Mouse (Mus musculus) hindbrain, postnatal 0 days (tissue): ENCODE results near the gene Mark4. TPM values are rescaled to one million over a fixed set of nuclear protein-coding genes. Genes with fewer than 3 reads are reported as not detected.

Source experiments
- ATAC-seq: fragments of 200-750 bp; cut with Nextera tagmentation; 2 replicates; pipeline ENCODE4 v1.8.0; 2017; ENCODE audit warnings: mild to moderate bottlenecking, moderate TSS enrichment, moderate library complexity
- DNase-seq: peaks from one replicate; pipeline ENCODE4 v3.0.0-alpha.2; 2015; ENCODE audit warnings: low spot score
- H3K27ac ChIP-seq: fragments of 300-500 bp; sonication (generic); 2 replicates; pipeline ENCODE4 v1.5.1; 2014; ENCODE audit warnings: mild to moderate bottlenecking
- H3K27me3 ChIP-seq: fragments of 300-500 bp; sonication (generic); 2 replicates; pipeline ENCODE4 v1.6.1; 2014; ENCODE audit warnings: low read length, mixed read lengths; ENCODE audit not compliant: insufficient read depth
- H3K36me3 ChIP-seq: fragments of 300-500 bp; sonication (generic); 2 replicates; pipeline ENCODE4 v1.6.1; 2014; ENCODE audit warnings: low read length, mixed read lengths; ENCODE audit not compliant: insufficient read depth
- H3K4me1 ChIP-seq: fragments of 300-500 bp; sonication (generic); 2 replicates; pipeline ENCODE4 v1.6.1; 2014; ENCODE audit warnings: antibody characterized with exemption, low read length, mixed read lengths; ENCODE audit not compliant: insufficient read depth
- H3K4me2 ChIP-seq: fragments of 300-500 bp; sonication (generic); 2 replicates; pipeline ENCODE4 v1.6.1; 2014; ENCODE audit warnings: low read depth, mild to moderate bottlenecking, low read length, moderate library complexity, mixed read lengths
- H3K4me3 ChIP-seq: fragments of 300-500 bp; sonication (generic); 2 replicates; pipeline ENCODE4 v1.5.1; 2014; ENCODE audit warnings: low read length
- H3K9ac ChIP-seq: fragments of 300-500 bp; sonication (generic); replicated peaks from 2 replicates; pipeline ENCODE4 v1.6.1; 2014; ENCODE audit warnings: mild to moderate bottlenecking, low read length, moderate library complexity, mixed read lengths
- H3K9me3 ChIP-seq: fragments of 300-500 bp; sonication (generic); 2 replicates; pipeline ENCODE4 v1.6.1; 2016; ENCODE audit warnings: low read length, mixed read lengths
- CTCF ChIP-seq: IDR thresholded peaks from 2 replicates; pipeline ENCODE4 v1.5.1; 2016; ENCODE audit warnings: antibody characterized with exemption, control low read depth, low read depth
- whole genome bisulfite sequencing: fragments of 180-500 bp; shearing (Covaris S2); extraction: QIAGEN DNeasy Blood & Tissue Kit; methylation state at CpG from one replicate; pipeline ENCODE4 v1.1.7; 2014; 5-methylcytosine and 5-hydroxymethylcytosine counted together
- microRNA counts: library from miRNA; unstranded; fragments of <30 nt; microRNA quantifications from one replicate; lab custom pipeline; 2015
- microRNA-seq, 2 experiments: library from miRNA; unstranded; fragments of <30 nt; microRNA quantifications; one replicate each; pipeline ENCODE4; 2016
- polyA plus RNA-seq: library from polyadenylated mRNA; unstranded; fragments of >200 nt; fragmentation: Nextera tagmentation; extraction: Ambion mirVana; gene quantifications from 2 replicates; pipeline ENCODE4 v1.2.1, GENCODE M21; 2015
- total RNA-seq: library from RNA; depleted of rRNA; stranded (reverse); fragments of >200 nt; gene quantifications from 2 replicates; pipeline ENCODE4 v1.2.3, GENCODE M21; 2014; rRNA removed

Gene Mark4
- total and polyA plus RNA-seq, 2 experiments from 2014 or later, result 18.1 to 60.3 TPM

- H3K4me1 ChIP-seq, result no peaks in the 10 kb centered on the region
- DNase-seq, result no peak
- no peak overlapping the region for H3K27ac ChIP-seq
- H3K27me3 ChIP-seq, result no peaks in the 10 kb centered on the region
- H3K9ac ChIP-seq, result no peak overlapping the region
- H3K4me2 ChIP-seq, result no peak overlapping the region
- ATAC-seq, result no peak
- TF ChIP-seq CTCF, result no peak
- H3K9me3 ChIP-seq, result no peaks in the 10 kb centered on the region
- H3K4me3 ChIP-seq, result no peak overlapping the region
- H3K36me3 ChIP-seq, result no peaks in the 10 kb centered on the region
- 88% methylated on average over 4 of the region's 4 CpGs for WGBS
These were observed 82.6 kb downstream of the Mark4 start for GRCm38 (mm10) chr7:19376019-19376418.

DNA sequence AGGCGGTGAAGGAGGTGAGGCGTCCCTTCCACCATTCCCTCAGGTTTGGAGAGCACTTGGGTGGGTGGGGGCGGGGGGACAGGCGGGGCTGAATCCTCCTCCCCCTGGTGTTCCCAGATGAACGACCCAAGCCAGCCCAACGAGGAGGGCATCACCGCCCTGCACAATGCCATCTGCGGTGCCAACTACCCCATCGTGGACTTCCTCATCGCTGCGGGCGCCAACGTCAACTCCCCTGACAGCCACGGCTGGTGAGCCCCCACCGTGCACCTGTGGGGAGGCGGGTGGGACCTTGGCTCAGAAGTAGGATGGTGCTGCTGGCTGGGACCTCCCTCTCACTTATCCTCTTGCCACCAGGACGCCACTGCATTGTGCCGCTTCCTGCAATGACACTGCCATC, 83.3 kb downstream of the Mark4 start:
- WGBS, result 86% methylated on average over 18 of the region's 18 CpGs
- no peaks in the 10 kb centered on the region for H3K9me3 ChIP-seq
- H3K27ac ChIP-seq, result no peak overlapping the region
- TF ChIP-seq CTCF, result no peak
- H3K27me3 ChIP-seq, result no peaks in the 10 kb centered on the region
- H3K4me2 ChIP-seq, result no peak overlapping the region
- no peaks in the 10 kb centered on the region for H3K36me3 ChIP-seq
- H3K4me3 ChIP-seq, result no peak overlapping the region
- ATAC-seq, result no peak
- DNase-seq, result no peak
- no peaks in the 10 kb centered on the region for H3K4me1 ChIP-seq
- H3K9ac ChIP-seq, result no peak overlapping the region

MicroRNAs encoded within 50 kb of the gene (microRNA counts, 519-probe panel; counts per million panel counts)
- microRNA mmu-miR-343 (lab: Ali Mortazavi, UCI), result not detected

Small RNA genes within 50 kb of the gene (microRNA-seq; reads per million reads assigned to microRNA genes)
- 0 reads per million in 2 experiments for gene Mir343

Other genes starting within 250 kb of the Mark4 start
- gene Gpr4, start 246.3 kb downstream of the Mark4 start, total RNA-seq, result 3.8 and 4.5 TPM in 2 replicates
- 4.1 and 4.4 TPM in 2 replicates for gene Gpr4, start 246.3 kb downstream of the Mark4 start, polyA plus RNA-seq
- gene Opa3, start 230.5 kb downstream of the Mark4 start, total RNA-seq, result 44.2 and 47.7 TPM in 2 replicates
- 34.6 and 37.1 TPM in 2 replicates for gene Opa3, start 230.5 kb downstream of the Mark4 start, polyA plus RNA-seq
- gene Vasp, start 187.0 kb downstream of the Mark4 start, total RNA-seq, result 62.6 and 68.3 TPM in 2 replicates
- 35.5 and 37.0 TPM in 2 replicates for gene Vasp, start 187.0 kb downstream of the Mark4 start, polyA plus RNA-seq
- gene Ppm1n, start 178.8 kb downstream of the Mark4 start, total RNA-seq, result 2.1 and 2.9 TPM in 2 replicates
- gene Ppm1n, start 178.8 kb downstream of the Mark4 start, polyA plus RNA-seq, result 2.0 and 2.5 TPM in 2 replicates
- gene Rtn2, start 176.2 kb downstream of the Mark4 start, total RNA-seq, result 151 and 155 TPM in 2 replicates
- gene Rtn2, start 176.2 kb downstream of the Mark4 start, polyA plus RNA-seq, result 98.4 and 101 TPM in 2 replicates
- gene Fosb, start 148.8 kb downstream of the Mark4 start, total RNA-seq, result 0.31 and 1.0 TPM in 2 replicates
- gene Fosb, start 148.8 kb downstream of the Mark4 start, polyA plus RNA-seq, result 0.09 and 0.11 TPM in 2 replicates
- 44.1 and 46.1 TPM in 2 replicates for gene Ercc1, start 114.0 kb downstream of the Mark4 start, total RNA-seq
- 69.0 and 74.2 TPM in 2 replicates for gene Ercc1, start 114.0 kb downstream of the Mark4 start, polyA plus RNA-seq
- 11.1 and 12.4 TPM in 2 replicates for gene Cd3eap, start 99.3 kb downstream of the Mark4 start, total RNA-seq
- 17.9 and 19.3 TPM in 2 replicates for gene Cd3eap, start 99.3 kb downstream of the Mark4 start, polyA plus RNA-seq
- 0.68 and 1.0 TPM in 2 replicates for gene Ppp1r13l, start 99.1 kb downstream of the Mark4 start, total RNA-seq
- gene Ppp1r13l, start 99.1 kb downstream of the Mark4 start, polyA plus RNA-seq, result 1.0 and 1.2 TPM in 2 replicates
- 57.3 and 65.1 TPM in 2 replicates for gene Ercc2, start 76.8 kb downstream of the Mark4 start, total RNA-seq
- gene Ercc2, start 76.8 kb downstream of the Mark4 start, polyA plus RNA-seq, result 18.6 and 19.9 TPM in 2 replicates
- 2.3 and 2.9 TPM in 2 replicates for gene Klc3, start 54.7 kb downstream of the Mark4 start, total RNA-seq
- 1.7 and 2.7 TPM in 2 replicates for gene Klc3, start 54.7 kb downstream of the Mark4 start, polyA plus RNA-seq
- 3.9 and 27.4 TPM in 2 replicates for gene Ckm, start 54.0 kb downstream of the Mark4 start, total RNA-seq
- gene Ckm, start 54.0 kb downstream of the Mark4 start, polyA plus RNA-seq, result 0.14 and 0.30 TPM in 2 replicates
- 0.61 and 1.3 TPM in 2 replicates for gene Exoc3l2, start 4.5 kb upstream of the Mark4 start, total RNA-seq
- 2.0 and 2.3 TPM in 2 replicates for gene Exoc3l2, start 4.5 kb upstream of the Mark4 start, polyA plus RNA-seq
- 18.8 and 22.4 TPM in 2 replicates for gene Bloc1s3, start 49.5 kb upstream of the Mark4 start, total RNA-seq
- gene Bloc1s3, start 49.5 kb upstream of the Mark4 start, polyA plus RNA-seq, result 3.8 and 4.3 TPM in 2 replicates
- 26.4 and 46.5 TPM in 2 replicates for gene Trappc6a, start 49.6 kb upstream of the Mark4 start, total RNA-seq
- gene Trappc6a, start 49.6 kb upstream of the Mark4 start, polyA plus RNA-seq, result 42.8 and 44.3 TPM in 2 replicates
- gene Nkpd1, start 59.0 kb upstream of the Mark4 start, total RNA-seq, result 1.9 and 4.4 TPM in 2 replicates
- gene Nkpd1, start 59.0 kb upstream of the Mark4 start, polyA plus RNA-seq, result 1.3 TPM in 2 replicates
- gene Ppp1r37, start 104.3 kb upstream of the Mark4 start, total RNA-seq, result 125 and 128 TPM in 2 replicates
- gene Ppp1r37, start 104.3 kb upstream of the Mark4 start, polyA plus RNA-seq, result 27.0 and 27.7 TPM in 2 replicates
- 0.25 TPM in 1 of 2 replicates, not detected in the other for gene Zfp296, start 118.5 kb upstream of the Mark4 start, total RNA-seq
- gene Zfp296, start 118.5 kb upstream of the Mark4 start, polyA plus RNA-seq, result not detected in 2 replicates
- gene Gemin7, start 118.8 kb upstream of the Mark4 start, total RNA-seq, result 60.0 and 61.7 TPM in 2 replicates
- 153 and 162 TPM in 2 replicates for gene Gemin7, start 118.8 kb upstream of the Mark4 start, polyA plus RNA-seq
- 67.0 and 90.9 TPM in 2 replicates for gene Clasrp, start 145.7 kb upstream of the Mark4 start, total RNA-seq
- gene Clasrp, start 145.7 kb upstream of the Mark4 start, polyA plus RNA-seq, result 70.3 and 77.5 TPM in 2 replicates
- 9.2 and 10.2 TPM in 2 replicates for gene Relb, start 170.6 kb upstream of the Mark4 start, total RNA-seq
- 6.5 and 6.9 TPM in 2 replicates for gene Relb, start 170.6 kb upstream of the Mark4 start, polyA plus RNA-seq
- 178 and 187 TPM in 2 replicates for gene Clptm1, start 206.2 kb upstream of the Mark4 start, total RNA-seq
- gene Clptm1, start 206.2 kb upstream of the Mark4 start, polyA plus RNA-seq, result 135 and 142 TPM in 2 replicates
- not detected in 2 replicates for gene Apoc2, start 219.1 kb upstream of the Mark4 start, total RNA-seq
- gene Apoc2, start 219.1 kb upstream of the Mark4 start, polyA plus RNA-seq, result 0.38 TPM in 1 of 2 replicates, not detected in the other
- not detected in 2 replicates for gene Gm44805, start 222.6 kb upstream of the Mark4 start, total RNA-seq
- gene Gm44805, start 222.6 kb upstream of the Mark4 start, polyA plus RNA-seq, result not detected in 2 replicates
- gene Apoc4, start 222.7 kb upstream of the Mark4 start, total RNA-seq, result not detected in 2 replicates
- not detected in 2 replicates for gene Apoc4, start 222.7 kb upstream of the Mark4 start, polyA plus RNA-seq
- 1.5 and 2.3 TPM in 2 replicates for gene Apoc1, start 233.8 kb upstream of the Mark4 start, total RNA-seq
- gene Apoc1, start 233.8 kb upstream of the Mark4 start, polyA plus RNA-seq, result 13.9 and 14.2 TPM in 2 replicates
- 2,123 and 2,525 TPM in 2 replicates for gene Apoe, start 240.4 kb upstream of the Mark4 start, total RNA-seq
- 3,307 and 3,685 TPM in 2 replicates for gene Apoe, start 240.4 kb upstream of the Mark4 start, polyA plus RNA-seq